Mouse (Mus musculus) olfactory bulb, adult 2 months (tissue): Measurements from ENCODE around the gene D430042O09Rik.

Source experiments
- CTCF ChIP-seq: fragments of 200-500 bp; IDR thresholded peaks from 2 replicates; pipeline ENCODE4 v1.5.1; 2012; ENCODE audit warnings: low read depth, mild to moderate bottlenecking, low read length, moderate library complexity; ENCODE audit not compliant: insufficient read depth
- POLR2A ChIP-seq: fragments of 200-500 bp; IDR thresholded peaks from 2 replicates; pipeline ENCODE4 v1.6.1; 2012; ENCODE audit warnings: mild to moderate bottlenecking, low read depth, low read length, moderate library complexity; ENCODE audit not compliant: insufficient read depth

DNA sequence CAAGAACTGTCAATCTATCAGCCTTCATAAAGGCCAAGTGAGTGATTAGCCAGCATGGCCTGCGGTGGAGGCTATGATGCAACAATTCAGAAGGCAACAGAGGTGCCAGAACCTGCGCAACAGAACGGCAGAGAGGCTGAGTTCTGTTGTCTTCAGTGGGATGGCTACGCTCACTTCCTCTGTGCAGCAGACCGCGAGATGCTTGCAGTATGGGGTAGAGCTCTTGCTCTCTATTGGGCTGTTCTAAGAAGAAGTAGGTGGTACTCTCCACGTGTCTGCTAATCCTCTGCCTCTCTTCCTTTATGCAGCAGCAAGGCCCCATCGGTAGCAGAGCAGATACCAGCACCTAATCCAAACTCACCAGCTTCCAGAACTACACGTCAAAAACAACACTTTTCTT, 27.8 kb upstream of the D430042O09Rik start:
- TF ChIP-seq CTCF: no peak
- no peak for TF ChIP-seq POLR2A
